Mouse (Mus musculus) lung, embryonic 16.5 days (tissue): ENCODE results near the gene Ppp3r1. TPM values are rescaled to one million over a fixed set of nuclear protein-coding genes. Genes with fewer than 3 reads are reported as not detected.
A peak's percentile ranks its signal among the peaks of the same experiment; 100 is the strongest.

Experiments
- ATAC-seq: fragments of 200-750 bp; cut with Nextera tagmentation; 2 replicates; pipeline ENCODE4 v1.8.0; 2017; ENCODE audit warnings: low read depth, mild to moderate bottlenecking, moderate library complexity
- H3K27ac ChIP-seq: fragments of 300-500 bp; sonication (generic); 2 replicates; pipeline ENCODE4 v1.5.1; 2014; ENCODE audit warnings: mild to moderate bottlenecking, control low read depth, low read length
- H3K27me3 ChIP-seq: fragments of 300-500 bp; sonication (generic); 2 replicates; pipeline ENCODE4 v1.6.1; 2014; ENCODE audit warnings: low read depth, low read length, mixed read lengths; ENCODE audit not compliant: control insufficient read depth, insufficient read depth
- H3K36me3 ChIP-seq: fragments of 300-500 bp; sonication (generic); 2 replicates; pipeline ENCODE4 v1.6.1; 2014; ENCODE audit warnings: low read length; ENCODE audit not compliant: control insufficient read depth, insufficient read depth
- H3K4me1 ChIP-seq: fragments of 300-500 bp; sonication (generic); replicated peaks from 2 replicates; pipeline ENCODE4 v1.6.1; 2014; ENCODE audit warnings: low read length, mixed read lengths; ENCODE audit not compliant: control insufficient read depth, insufficient read depth
- H3K4me2 ChIP-seq: fragments of 300-500 bp; sonication (generic); 2 replicates; pipeline ENCODE4 v1.6.1; 2014; ENCODE audit warnings: low read depth, low read length, control low read depth
- H3K4me3 ChIP-seq: fragments of 300-500 bp; sonication (generic); 2 replicates; pipeline ENCODE4 v1.5.1; 2014; ENCODE audit warnings: mild to moderate bottlenecking, low read length, control low read depth
- H3K9ac ChIP-seq: fragments of 300-500 bp; sonication (generic); 2 replicates; pipeline ENCODE4 v1.6.1; 2014; ENCODE audit warnings: low read length, control low read depth
- H3K9me3 ChIP-seq: fragments of 300-500 bp; sonication (generic); 2 replicates; pipeline ENCODE4 v1.6.1; 2016; ENCODE audit warnings: low read length; ENCODE audit not compliant: control insufficient read depth
- WGBS: fragments of 180-500 bp; shearing (Covaris S2); extraction: QIAGEN DNeasy Blood & Tissue Kit; methylation state at CpG from one replicate; pipeline ENCODE4 v1.1.7; 2014; 5-methylcytosine and 5-hydroxymethylcytosine counted together
- polyA plus RNA-seq: library from polyadenylated mRNA; unstranded; fragments of >200 nt; fragmentation: Nextera tagmentation; extraction: Ambion mirVana; gene quantifications from 2 replicates; pipeline ENCODE4 v1.2.1, GENCODE M21; 2015

Ppp3r1 gene
- polyA plus RNA-seq, 1 experiment from 2014 or later, result 89.4 TPM

DNA sequence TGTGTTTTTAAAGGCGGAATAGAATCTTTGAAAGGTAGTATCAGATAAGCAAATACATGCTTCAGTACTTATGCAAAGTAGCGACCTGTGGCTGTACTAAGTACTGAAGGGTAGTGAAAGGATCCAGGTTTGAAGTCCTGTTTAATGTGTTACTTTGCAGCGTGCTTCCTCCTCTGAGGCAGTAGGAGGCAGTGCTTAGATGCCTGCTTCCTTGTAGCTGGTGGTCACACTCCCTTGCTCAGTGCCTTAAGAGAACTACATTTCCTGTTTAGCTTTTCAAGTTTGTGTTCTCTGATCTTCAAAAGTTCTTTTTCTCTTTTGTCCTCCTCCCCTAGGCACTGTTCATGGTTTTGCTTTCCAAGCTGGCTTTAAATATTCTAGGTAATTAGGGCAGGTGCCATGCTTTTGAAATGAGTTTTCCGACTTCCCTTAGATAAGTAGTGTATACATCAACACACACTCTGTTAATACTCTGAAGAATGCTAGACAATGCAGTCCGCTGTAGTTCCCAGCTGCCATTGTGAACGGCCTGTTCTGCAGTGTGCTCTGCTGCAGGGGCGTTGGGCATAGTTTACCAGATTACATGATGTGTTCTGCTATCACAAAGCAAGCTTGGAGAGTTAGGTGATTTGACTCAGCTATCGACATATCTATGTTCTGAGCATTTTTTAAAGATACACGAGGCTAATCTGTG, 33.2 kb downstream of the Ppp3r1 start:
- ATAC-seq, result peak; percentile 71
- Histone ChIP-seq H3K4me1 (no peaks in the 10 kb centered on the region), H3K4me3 (no peak overlapping the region), H3K27ac (no peak overlapping the region), H3K9ac (no peak overlapping the region), H3K9me3 (no peaks in the 10 kb centered on the region), H3K27me3 (no peaks in the 10 kb centered on the region), H3K36me3 (peaks cover 18% of the 10 kb centered on the region), H3K4me2 (no peak overlapping the region)
- WGBS, result 62% methylated on average over 9 of the region's 9 CpGs

DNA sequence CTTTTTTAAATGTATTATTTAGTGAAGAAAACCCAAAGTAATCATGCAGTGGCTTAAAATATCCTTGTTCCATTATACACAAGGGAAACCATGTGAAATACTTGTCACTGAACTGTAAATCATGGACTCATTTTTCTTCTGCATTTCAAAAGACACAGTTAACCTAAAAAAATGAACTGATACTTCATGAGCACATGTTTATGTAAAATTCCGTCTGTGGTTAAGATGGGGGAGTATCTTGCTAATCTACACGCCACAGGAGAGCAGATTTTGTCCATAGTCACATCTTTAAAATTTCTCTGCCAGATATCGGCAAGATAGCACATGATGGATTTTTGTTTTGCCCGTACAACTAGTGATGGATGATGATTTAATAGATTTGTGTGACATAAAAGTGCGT, 40.1 kb downstream of the Ppp3r1 start:
- no peak overlapping the region for H3K9ac ChIP-seq
- H3K9me3 ChIP-seq, result no peaks in the 10 kb centered on the region
- H3K27ac ChIP-seq, result peak overlapping the region; percentile 75; the same call in 1 of the 2 replicates
- 65% methylated on average over 5 of the region's 5 CpGs for WGBS
- H3K36me3 ChIP-seq, result peaks cover 35% of the 10 kb centered on the region
- ATAC-seq, result no peak
- 0 out of 2 replicates have a peak, but pooled peaks cover 3% of the 10 kb centered on the region for H3K4me1 ChIP-seq
- H3K27me3 ChIP-seq, result no peaks in the 10 kb centered on the region
- H3K4me2 ChIP-seq, result no peak overlapping the region
- no peak overlapping the region for H3K4me3 ChIP-seq

DNA sequence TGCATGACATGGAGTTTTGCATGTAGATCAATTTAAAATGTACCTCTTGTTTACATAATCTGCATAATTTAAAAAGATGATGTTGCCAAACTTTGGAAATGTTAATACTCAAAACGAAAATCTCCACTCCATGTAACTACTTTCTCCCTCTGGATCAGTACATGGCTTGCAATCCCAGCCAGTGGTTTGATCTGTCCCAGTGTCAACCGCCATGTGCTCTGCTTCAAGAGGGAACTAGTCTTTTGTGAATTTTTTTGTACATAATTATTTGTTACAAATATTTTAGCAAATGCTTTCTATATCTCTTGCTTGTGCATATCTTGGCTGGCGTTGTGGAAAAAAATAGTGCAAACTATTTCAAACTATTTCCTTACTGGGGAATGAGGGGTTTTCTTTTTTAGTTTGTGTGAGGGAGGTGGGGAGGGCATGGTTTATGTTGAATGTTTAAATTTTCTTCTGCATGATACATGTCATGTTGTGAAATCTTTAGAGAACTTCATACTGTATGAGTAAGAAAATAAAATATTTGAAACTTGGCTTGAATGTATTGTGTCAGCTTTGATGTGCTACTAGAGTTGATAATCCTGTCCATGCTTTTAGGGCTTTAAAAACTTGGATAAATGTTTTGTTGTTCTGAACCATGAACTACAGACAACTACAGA, 40.9 kb downstream of the Ppp3r1 start:
- Histone ChIP-seq H3K9ac (no peak overlapping the region), H3K9me3 (no peaks in the 10 kb centered on the region), H3K4me1 (0 out of 2 replicates have a peak, but pooled peaks cover 3% of the 10 kb centered on the region), H3K27ac (peak overlapping the region; percentile 80), H3K27me3 (no peaks in the 10 kb centered on the region), H3K4me3 (no peak overlapping the region), H3K36me3 (peaks cover 33% of the 10 kb centered on the region), H3K4me2 (no peak overlapping the region)
- peak; percentile 90 for ATAC-seq
- 52% methylated on average over 3 of the region's 3 CpGs for WGBS

GRCm38 (mm10) chr11:17200936-17201335, 41.9 kb downstream of the Ppp3r1 start:
- Histone ChIP-seq H3K4me2 (no peak overlapping the region), H3K9me3 (no peaks in the 10 kb centered on the region), H3K4me1 (0 out of 2 replicates have a peak, but pooled peaks cover 3% of the 10 kb centered on the region), H3K27me3 (no peaks in the 10 kb centered on the region), H3K4me3 (no peak overlapping the region), H3K9ac (no peak overlapping the region), H3K27ac (no peak overlapping the region), H3K36me3 (peaks cover 25% of the 10 kb centered on the region)
- WGBS, result 85% methylated on average over 4 of the region's 4 CpGs
- no peak for ATAC-seq

DNA sequence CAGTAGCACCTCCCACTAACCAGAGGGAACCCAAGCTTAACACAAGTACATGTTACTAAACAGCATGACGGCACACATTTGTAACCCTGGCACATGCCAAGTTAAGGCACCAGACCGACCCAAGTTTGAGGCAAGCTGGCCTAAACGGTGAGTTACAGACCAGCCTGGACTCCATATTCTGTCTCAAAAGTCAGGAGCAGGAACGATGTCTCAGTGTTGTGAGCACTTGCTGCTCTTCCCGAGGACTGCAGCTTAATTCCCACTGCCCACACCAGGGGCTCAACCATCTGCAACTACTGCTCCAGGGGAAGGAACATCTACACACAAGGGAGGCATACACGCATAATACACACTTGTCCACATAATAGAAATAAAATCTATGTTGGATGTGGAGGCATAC, 43.4 kb downstream of the Ppp3r1 start:
- H3K27me3 ChIP-seq, result no peaks in the 10 kb centered on the region
- peaks cover 15% of the 10 kb centered on the region for H3K36me3 ChIP-seq
- H3K27ac ChIP-seq, result no peak overlapping the region
- H3K9ac ChIP-seq, result no peak overlapping the region
- no peak overlapping the region for H3K4me3 ChIP-seq
- no peak for ATAC-seq
- H3K4me2 ChIP-seq, result no peak overlapping the region
- WGBS, result 88% methylated on average over 6 of the region's 6 CpGs
- H3K4me1 ChIP-seq, result 0 out of 2 replicates have a peak, but pooled peaks cover 3% of the 10 kb centered on the region
- no peaks in the 10 kb centered on the region for H3K9me3 ChIP-seq

DNA sequence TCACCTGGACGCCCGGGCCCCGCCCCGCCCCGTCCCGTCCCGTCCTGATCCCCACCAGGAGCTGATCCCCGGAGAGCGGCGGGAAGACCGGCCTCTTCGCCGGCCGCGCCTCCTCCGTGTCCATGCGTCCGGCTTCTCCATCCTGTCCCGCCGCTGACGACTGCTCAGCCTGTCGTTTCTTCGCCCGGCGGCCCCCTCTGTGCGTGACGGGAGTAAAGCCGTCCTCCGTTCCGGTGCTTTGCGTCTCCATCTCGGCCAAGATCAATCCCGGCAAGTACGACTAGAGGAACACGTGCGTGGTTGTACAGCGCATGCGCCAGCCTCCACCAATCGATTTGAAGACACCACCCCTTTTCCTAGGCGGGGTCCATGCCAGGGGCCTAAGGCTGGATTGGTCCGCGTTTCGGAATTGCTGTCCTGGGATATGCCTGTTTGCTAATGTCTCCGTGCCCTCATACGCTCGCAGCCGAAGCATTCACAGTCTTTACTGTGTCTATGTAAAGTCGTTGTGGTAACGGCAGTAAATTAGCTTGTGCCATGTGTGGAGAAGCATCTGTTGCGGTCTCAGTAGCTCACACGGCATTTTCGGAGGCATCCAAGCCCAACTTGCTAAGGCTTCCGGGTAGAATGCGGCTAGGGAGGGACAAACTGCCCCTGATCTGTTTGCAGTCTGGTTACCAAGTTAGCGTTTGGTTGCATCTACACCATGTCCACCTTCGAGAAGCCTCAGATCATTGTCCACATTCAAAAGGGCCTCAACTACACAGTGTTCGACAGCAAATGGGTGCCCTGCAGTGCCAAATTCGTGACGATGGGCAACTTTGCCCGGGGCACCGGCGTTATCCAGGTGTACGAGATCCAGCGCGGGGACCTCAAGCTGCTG, 52.4 kb downstream of the Ppp3r1 start, which contains the start of gene Pno1:
Gene Pno1, minus strand, starts transcription at position 311 of the 883 bp plus-strand sequence.
- Histone ChIP-seq H3K36me3 (no peaks in the 10 kb centered on the region; the same call in 1 of the 2 replicates), H3K4me1 (peaks cover 11% of the 10 kb centered on the region), H3K9me3 (no peaks in the 10 kb centered on the region), H3K9ac (peak within 1 kb of the TSS; percentile 92), H3K27me3 (no peaks in the 10 kb centered on the region), H3K27ac (peak within 1 kb of the TSS; percentile 78), H3K4me2 (peak within 1 kb of the TSS; percentile 78), H3K4me3 (peak within 1 kb of the TSS; percentile 93)
- peak; percentile 99 for ATAC-seq
- WGBS, result under 1% methylated on average over 59 of the region's 65 CpGs

- peak overlapping the region; percentile 93 for H3K4me3 ChIP-seq
- WGBS, result 1% methylated on average over 10 of the region's 10 CpGs
- peak; percentile 13; the same call in 1 of the 2 replicates for ATAC-seq
Measured at GRCm38 (mm10) chr11:17212141-17212495, 53.1 kb downstream of the Ppp3r1 start.

GRCm38 (mm10) chr11:17212903-17213509, 53.9 kb downstream of the Ppp3r1 start:
- Histone ChIP-seq H3K9me3 (no peaks in the 10 kb centered on the region), H3K9ac (no peak overlapping the region), H3K27me3 (no peaks in the 10 kb centered on the region), H3K4me3 (peak overlapping the region; percentile 93; the same call in 1 of the 2 replicates), H3K36me3 (no peaks in the 10 kb centered on the region; the same call in 1 of the 2 replicates), H3K4me1 (peaks cover 11% of the 10 kb centered on the region), H3K4me2 (peak overlapping the region; percentile 78; the same call in 1 of the 2 replicates), H3K27ac (no peak overlapping the region)
- WGBS, result 59% methylated on average over 5 of the region's 5 CpGs
- no peak for ATAC-seq

More at GRCm38 (mm10) chr11:17212141-17212495, 53.1 kb downstream of the Ppp3r1 start:
- H3K27me3 ChIP-seq, result no peaks in the 10 kb centered on the region
- H3K36me3 ChIP-seq, result no peaks in the 10 kb centered on the region; the same call in 1 of the 2 replicates
- peak overlapping the region; percentile 78 for H3K4me2 ChIP-seq
- H3K9ac ChIP-seq, result peak overlapping the region; percentile 92
- H3K27ac ChIP-seq, result peak overlapping the region; percentile 78
- H3K9me3 ChIP-seq, result no peaks in the 10 kb centered on the region
- H3K4me1 ChIP-seq, result peaks cover 11% of the 10 kb centered on the region
